Mouse (Mus musculus): ENCODE data around the gene Crtc3. TPM values are rescaled to one million over a fixed set of nuclear protein-coding genes. Genes with fewer than 3 reads are reported as not detected.

The Crtc3 gene
- polyA plus RNA-seq, 1 experiment: 43.6 TPM

- Histone ChIP-seq H3K4me1 (replicated peaks; ENCODE audit: control insufficient read depth, insufficient read depth, low read length) (peaks cover 61% of the 10 kb centered on the region), H3K4me3 (ENCODE audit: control insufficient read depth, insufficient read depth, low read length) (no peak overlapping the region), H3K36me3 (ENCODE audit: control insufficient read depth, insufficient read depth, low read length) (no peaks in the 10 kb centered on the region), H3K27me3 (ENCODE audit: control insufficient read depth, insufficient read depth, low read length) (no peaks in the 10 kb centered on the region), H3K27ac (ENCODE audit: control insufficient read depth, insufficient read depth, low read length) (no peak overlapping the region)
- 95% methylated on average over 3 of the region's 3 CpGs for WGBS
- DNase-seq: no peak
- TF ChIP-seq POLR2A (IDR thresholded peaks at IDR 0.05; ENCODE audit: control insufficient read depth, extremely low read depth, insufficient read depth, low read length, poor library complexity): no peak
- no peak for TF ChIP-seq CTCF (IDR thresholded peaks at IDR 0.05; ENCODE audit: borderline replicate concordance, control insufficient read depth, extremely low read depth, insufficient read depth, low read length, poor library complexity)
Measured at GRCm38 (mm10) chr7:80639981-80640380, 48.7 kb downstream of the Crtc3 start.

DNA sequence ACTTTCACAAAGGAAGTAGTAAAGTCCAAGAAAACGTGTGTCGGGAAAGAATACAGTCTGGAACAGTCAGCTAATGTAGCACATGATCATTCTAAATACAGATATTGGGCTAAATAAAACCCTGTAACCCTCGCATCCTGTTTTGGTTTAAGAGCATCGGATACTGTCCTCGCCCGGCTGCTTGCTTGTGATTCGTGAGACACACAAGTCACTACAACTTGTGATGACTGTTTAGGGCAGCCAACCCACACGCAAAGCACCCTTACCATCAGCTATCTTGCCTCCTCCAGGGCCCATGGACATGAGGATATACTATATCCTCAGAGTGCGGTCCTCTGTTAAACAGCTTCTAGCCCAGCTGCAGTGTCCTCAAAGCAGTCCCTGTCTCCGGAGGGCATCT is 50.2 kb downstream of the Crtc3 start:
- Histone ChIP-seq H3K27me3 (ENCODE audit: control insufficient read depth, insufficient read depth, low read length) (no peaks in the 10 kb centered on the region), H3K4me3 (ENCODE audit: control insufficient read depth, insufficient read depth, low read length) (no peak overlapping the region)

GRCm38 (mm10) chr7:80636953-80637800 is 51.5 kb downstream of the Crtc3 start:
- H3K4me1 ChIP-seq (replicated peaks; ENCODE audit: control insufficient read depth, insufficient read depth, low read length): peaks cover 48% of the 10 kb centered on the region
- no peaks in the 10 kb centered on the region for H3K36me3 ChIP-seq (ENCODE audit: control insufficient read depth, insufficient read depth, low read length)
- TF ChIP-seq POLR2A (IDR thresholded peaks at IDR 0.05; ENCODE audit: control insufficient read depth, extremely low read depth, insufficient read depth, low read length, poor library complexity) (no peak), CTCF (IDR thresholded peaks at IDR 0.05; ENCODE audit: borderline replicate concordance, control insufficient read depth, extremely low read depth, insufficient read depth, low read length, poor library complexity) (no peak)
- 47% methylated on average over 9 of the region's 9 CpGs for WGBS
- H3K4me3 ChIP-seq (ENCODE audit: control insufficient read depth, insufficient read depth, low read length): no peak overlapping the region
- H3K27me3 ChIP-seq (ENCODE audit: control insufficient read depth, insufficient read depth, low read length): no peaks in the 10 kb centered on the region
- DNase-seq: no peak
- H3K27ac ChIP-seq (ENCODE audit: control insufficient read depth, insufficient read depth, low read length): peak overlapping the region; percentile 23; the same call in 1 of the 2 replicates

More for the DNA sequence above, 50.2 kb downstream of the Crtc3 start:
- H3K4me1 ChIP-seq (replicated peaks; ENCODE audit: control insufficient read depth, insufficient read depth, low read length): peaks cover 55% of the 10 kb centered on the region
- DNase-seq: no peak
- WGBS: 85% methylated on average over 10 of the region's 10 CpGs
- TF ChIP-seq POLR2A (IDR thresholded peaks at IDR 0.05; ENCODE audit: control insufficient read depth, extremely low read depth, insufficient read depth, low read length, poor library complexity) (no peak), CTCF (IDR thresholded peaks at IDR 0.05; ENCODE audit: borderline replicate concordance, control insufficient read depth, extremely low read depth, insufficient read depth, low read length, poor library complexity) (no peak)
- no peak overlapping the region for H3K27ac ChIP-seq (ENCODE audit: control insufficient read depth, insufficient read depth, low read length)
- no peaks in the 10 kb centered on the region for H3K36me3 ChIP-seq (ENCODE audit: control insufficient read depth, insufficient read depth, low read length)

GRCm38 (mm10) chr7:80636288-80636952 is 52.3 kb downstream of the Crtc3 start:
- WGBS: 18% methylated on average over 17 of the region's 17 CpGs
- Histone ChIP-seq H3K36me3 (ENCODE audit: control insufficient read depth, insufficient read depth, low read length) (no peaks in the 10 kb centered on the region), H3K27ac (ENCODE audit: control insufficient read depth, insufficient read depth, low read length) (no peak overlapping the region), H3K4me1 (replicated peaks; ENCODE audit: control insufficient read depth, insufficient read depth, low read length) (peaks cover 48% of the 10 kb centered on the region), H3K4me3 (ENCODE audit: control insufficient read depth, insufficient read depth, low read length) (no peak overlapping the region), H3K27me3 (ENCODE audit: control insufficient read depth, insufficient read depth, low read length) (no peaks in the 10 kb centered on the region)
- no peak for DNase-seq
- no peak for TF ChIP-seq POLR2A (IDR thresholded peaks at IDR 0.05; ENCODE audit: control insufficient read depth, extremely low read depth, insufficient read depth, low read length, poor library complexity)
- TF ChIP-seq CTCF (IDR thresholded peaks at IDR 0.05; ENCODE audit: borderline replicate concordance, control insufficient read depth, extremely low read depth, insufficient read depth, low read length, poor library complexity): no peak

GRCm38 (mm10) chr7:80635866-80636265 is 52.8 kb downstream of the Crtc3 start:
- H3K4me1 ChIP-seq (replicated peaks; ENCODE audit: control insufficient read depth, insufficient read depth, low read length): peaks cover 50% of the 10 kb centered on the region
- DNase-seq: no peak

DNA sequence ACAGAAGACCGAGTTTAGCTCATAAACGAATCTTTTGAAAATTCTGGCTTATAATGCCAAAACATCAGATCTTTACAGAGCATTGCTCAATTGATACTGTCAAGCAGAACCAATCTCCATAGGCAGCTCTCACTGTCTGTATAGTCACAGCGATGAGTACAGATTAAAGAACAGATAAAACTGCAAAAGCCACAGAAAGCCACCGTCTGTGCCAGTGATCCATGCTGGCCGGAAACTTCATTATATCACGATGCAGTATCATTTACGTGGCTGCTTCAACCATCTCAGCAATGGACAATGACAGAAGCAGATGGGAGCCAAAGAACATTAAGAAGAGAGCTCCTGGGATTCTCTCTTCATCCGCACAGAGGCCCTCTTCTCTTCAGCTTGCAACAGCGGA is 53.9 kb downstream of the Crtc3 start:
- Histone ChIP-seq H3K4me1 (replicated peaks; ENCODE audit: control insufficient read depth, insufficient read depth, low read length) (peaks cover 50% of the 10 kb centered on the region), H3K27me3 (ENCODE audit: control insufficient read depth, insufficient read depth, low read length) (no peaks in the 10 kb centered on the region), H3K4me3 (ENCODE audit: control insufficient read depth, insufficient read depth, low read length) (no peak overlapping the region), H3K27ac (ENCODE audit: control insufficient read depth, insufficient read depth, low read length) (no peak overlapping the region), H3K36me3 (ENCODE audit: control insufficient read depth, insufficient read depth, low read length) (no peaks in the 10 kb centered on the region)
- no peak for DNase-seq
- WGBS: 43% methylated on average over 9 of the region's 9 CpGs
- TF ChIP-seq CTCF (IDR thresholded peaks at IDR 0.05; ENCODE audit: borderline replicate concordance, control insufficient read depth, extremely low read depth, insufficient read depth, low read length, poor library complexity) (no peak), POLR2A (IDR thresholded peaks at IDR 0.05; ENCODE audit: control insufficient read depth, extremely low read depth, insufficient read depth, low read length, poor library complexity) (no peak)

More at GRCm38 (mm10) chr7:80635866-80636265, 52.8 kb downstream of the Crtc3 start:
- H3K27me3 ChIP-seq (ENCODE audit: control insufficient read depth, insufficient read depth, low read length): no peaks in the 10 kb centered on the region
- H3K27ac ChIP-seq (ENCODE audit: control insufficient read depth, insufficient read depth, low read length): no peak overlapping the region
- no peak overlapping the region for H3K4me3 ChIP-seq (ENCODE audit: control insufficient read depth, insufficient read depth, low read length)
- H3K36me3 ChIP-seq (ENCODE audit: control insufficient read depth, insufficient read depth, low read length): no peaks in the 10 kb centered on the region
- WGBS: 58% methylated on average over 5 of the region's 5 CpGs
- no peak for TF ChIP-seq CTCF (IDR thresholded peaks at IDR 0.05; ENCODE audit: borderline replicate concordance, control insufficient read depth, extremely low read depth, insufficient read depth, low read length, poor library complexity)
- TF ChIP-seq POLR2A (IDR thresholded peaks at IDR 0.05; ENCODE audit: control insufficient read depth, extremely low read depth, insufficient read depth, low read length, poor library complexity): no peak

Data from thymus, adult 2 months (tissue).